Mouse (Mus musculus): ENCODE results near the gene Fgfbp1.

Fgfbp1 gene

GRCm38 (mm10) chr5:43981620-43982019 is at the start of gene Fgfbp1:
TSS of gene Fgfbp1 (minus strand) at chr5:43981779.
- DNase-seq = peak; percentile 17

GRCm38 (mm10) chr5:43998295-43998989 is 16.9 kb upstream of the Fgfbp1 start:
- no peak for DNase-seq

- DNase-seq = no peak
These were observed 16.0 kb upstream of the Fgfbp1 start for GRCm38 (mm10) chr5:43997626-43998025.

- DNase-seq = no peak
These were observed 14.6 kb upstream of the Fgfbp1 start for GRCm38 (mm10) chr5:43996162-43996561.

GRCm38 (mm10) chr5:43994981-43995380 is 13.4 kb upstream of the Fgfbp1 start:
- DNase-seq = no peak

GRCm38 (mm10) chr5:43990316-43990715 is 8.7 kb upstream of the Fgfbp1 start:
- DNase-seq = peak; percentile 76

- no peak for DNase-seq
These were observed 7.4 kb upstream of the Fgfbp1 start for GRCm38 (mm10) chr5:43989017-43989416.

GRCm38 (mm10) chr5:43986212-43986611 is 4.6 kb upstream of the Fgfbp1 start:
- no peak for DNase-seq

- DNase-seq = no peak
These were observed 1.3 kb upstream of the Fgfbp1 start for GRCm38 (mm10) chr5:43982896-43983295.

- no peak for DNase-seq
These were observed 1.2 kb downstream of the Fgfbp1 start for GRCm38 (mm10) chr5:43980397-43980796.

GRCm38 (mm10) chr5:43976821-43977561 is 4.6 kb downstream of the Fgfbp1 start:
- no peak for DNase-seq

- DNase-seq = no peak
These were observed 7.4 kb downstream of the Fgfbp1 start for GRCm38 (mm10) chr5:43974166-43974565.

- no peak for DNase-seq
These were observed 10.4 kb downstream of the Fgfbp1 start for GRCm38 (mm10) chr5:43971156-43971555.

GRCm38 (mm10) chr5:43970532-43970931 is 11.0 kb downstream of the Fgfbp1 start:
- no peak for DNase-seq

GRCm38 (mm10) chr5:43968634-43969033 is 12.9 kb downstream of the Fgfbp1 start:
- DNase-seq = no peak

- no peak for DNase-seq
These were observed 20.5 kb downstream of the Fgfbp1 start for GRCm38 (mm10) chr5:43961056-43961455.

- no peak for DNase-seq
These were observed 21.6 kb downstream of the Fgfbp1 start for GRCm38 (mm10) chr5:43959884-43960440.

- DNase-seq = no peak
These were observed 28.3 kb downstream of the Fgfbp1 start for GRCm38 (mm10) chr5:43953241-43953640.

- DNase-seq = peak; percentile 27
These were observed 32.8 kb downstream of the Fgfbp1 start for GRCm38 (mm10) chr5:43948748-43949275.

GRCm38 (mm10) chr5:43948111-43948743 is 33.4 kb downstream of the Fgfbp1 start:
- DNase-seq = peak; percentile 77

GRCm38 (mm10) chr5:43947330-43947977 is 34.1 kb downstream of the Fgfbp1 start:
- DNase-seq = no peak

GRCm38 (mm10) chr5:43933269-43933668 is 48.3 kb downstream of the Fgfbp1 start:
- DNase-seq = no peak

Data from kidney, adult 18-20 months (tissue).